Comparison of ENCODE assay signal across 8 mouse cellular contexts in genomic region chr13:33995197-33995596, GRCm38 (mm10). TPM values are rescaled to one million over a fixed set of nuclear protein-coding genes. Genes with fewer than 3 reads are reported as not detected.
DNase-seq lines count a peak whose midpoint lies in the region; ATAC-seq lines count a peak whose summit lies in the region.

No protein-coding gene starts in this region.

- H3K27me3 ChIP-seq in forebrain, embryonic 11.5 days (ENCODE audit: control insufficient read depth, insufficient read depth, low read length) = no peaks in the 10 kb centered on the region

- H3K4me1 ChIP-seq in forebrain, embryonic 11.5 days (replicated peaks; ENCODE audit: control insufficient read depth, insufficient read depth, low read length) = no peaks in the 10 kb centered on the region

- H3K9me3 ChIP-seq in forebrain, embryonic 11.5 days (ENCODE audit: control insufficient read depth, low read length) = no peaks in the 10 kb centered on the region

- 18% methylated on average over 1 of the region's 1 CpGs for WGBS in forebrain, embryonic 11.5 days

- no peak overlapping the region for H3K4me2 ChIP-seq in forebrain, embryonic 11.5 days (ENCODE audit: low read depth, low read length, severe bottlenecking)

- peak; percentile 51 for DNase-seq in MEL-GATA-1-ER (ENCODE audit: extremely low read depth, low read depth)
- DNase-seq in c-Kit-negative CD71-positive TER-119-positive erythroid progenitor cells, embryonic 14.5 days (ENCODE audit: low read depth, low spot score) = peak; percentile 43
- DNase-seq in forebrain, embryonic 11.5 days (ENCODE audit: low spot score) = peak; percentile 74
- DNase-seq in heart, postnatal 4 days = peak; percentile 80
- peak; percentile 47 for DNase-seq in layer of hippocampus, adult 9-10 months (ENCODE audit: low spot score)
- DNase-seq in lung, postnatal 25 days (ENCODE audit: low spot score) = peak; percentile 74
- peak; percentile 77 for DNase-seq in right cerebral cortex, postnatal 14 days
- DNase-seq in yolk sac, embryonic 10.5 days (ENCODE audit: low spot score) = peak; percentile 44

- no peak overlapping the region for H3K9ac ChIP-seq in forebrain, embryonic 11.5 days (ENCODE audit: low read length)

- H3K4me3 ChIP-seq in forebrain, embryonic 11.5 days (ENCODE audit: low read depth, low read length) = no peak overlapping the region

- peak; percentile 53; the same call in 1 of the 2 replicates for ATAC-seq in forebrain, embryonic 11.5 days (replicated peaks; ENCODE audit: low FRiP score)

- H3K27ac ChIP-seq in forebrain, embryonic 11.5 days (ENCODE audit: low read depth, low read length) = no peak overlapping the region

- H3K36me3 ChIP-seq in forebrain, embryonic 11.5 days (ENCODE audit: control insufficient read depth, insufficient read depth, low read length) = no peaks in the 10 kb centered on the region

RNA-seq across cellular contexts. Expression of gene Ripk1, which starts 7.0 kb away (rescaled TPM):
- polyA plus RNA-seq in forebrain, embryonic 11.5 days (2014; fragmentation: Nextera tagmentation; extraction: Ambion mirVana) = 9.8 and 11.3 TPM in 2 replicates
- 10 to 100 TPM; 11.8 to 13.2 TPM for total RNA-seq in heart, postnatal 4 days (2021)

RNA-seq across cellular contexts. Expression of gene Serpinb6a, which starts 7.4 kb away (rescaled TPM):
- 31.8 and 39.1 TPM in 2 replicates for polyA plus RNA-seq in forebrain, embryonic 11.5 days (2014; fragmentation: Nextera tagmentation; extraction: Ambion mirVana)
- total RNA-seq in heart, postnatal 4 days (2021) = 10 to 100 TPM; 91.9 to 96.1 TPM

RNA-seq across cellular contexts. Expression of gene Nqo2, which starts 30.7 kb away (rescaled TPM):
- 16.1 and 16.7 TPM in 2 replicates for polyA plus RNA-seq in forebrain, embryonic 11.5 days (2014; fragmentation: Nextera tagmentation; extraction: Ambion mirVana)
- 10 to 100 TPM; 21.6 to 23.9 TPM for total RNA-seq in heart, postnatal 4 days (2021)

RNA-seq across cellular contexts. Expression of gene Bphl, which starts 42.2 kb away (rescaled TPM):
- 33.3 and 33.8 TPM in 2 replicates for polyA plus RNA-seq in forebrain, embryonic 11.5 days (2014; fragmentation: Nextera tagmentation; extraction: Ambion mirVana)
- total RNA-seq in heart, postnatal 4 days (2021) = 10 to 100 TPM; 28.5 to 29.2 TPM
